Mouse (Mus musculus): ENCODE results near the gene Fry.
A peak's percentile ranks its signal among the peaks of the same experiment; 100 is the strongest.

Fry gene

DNA sequence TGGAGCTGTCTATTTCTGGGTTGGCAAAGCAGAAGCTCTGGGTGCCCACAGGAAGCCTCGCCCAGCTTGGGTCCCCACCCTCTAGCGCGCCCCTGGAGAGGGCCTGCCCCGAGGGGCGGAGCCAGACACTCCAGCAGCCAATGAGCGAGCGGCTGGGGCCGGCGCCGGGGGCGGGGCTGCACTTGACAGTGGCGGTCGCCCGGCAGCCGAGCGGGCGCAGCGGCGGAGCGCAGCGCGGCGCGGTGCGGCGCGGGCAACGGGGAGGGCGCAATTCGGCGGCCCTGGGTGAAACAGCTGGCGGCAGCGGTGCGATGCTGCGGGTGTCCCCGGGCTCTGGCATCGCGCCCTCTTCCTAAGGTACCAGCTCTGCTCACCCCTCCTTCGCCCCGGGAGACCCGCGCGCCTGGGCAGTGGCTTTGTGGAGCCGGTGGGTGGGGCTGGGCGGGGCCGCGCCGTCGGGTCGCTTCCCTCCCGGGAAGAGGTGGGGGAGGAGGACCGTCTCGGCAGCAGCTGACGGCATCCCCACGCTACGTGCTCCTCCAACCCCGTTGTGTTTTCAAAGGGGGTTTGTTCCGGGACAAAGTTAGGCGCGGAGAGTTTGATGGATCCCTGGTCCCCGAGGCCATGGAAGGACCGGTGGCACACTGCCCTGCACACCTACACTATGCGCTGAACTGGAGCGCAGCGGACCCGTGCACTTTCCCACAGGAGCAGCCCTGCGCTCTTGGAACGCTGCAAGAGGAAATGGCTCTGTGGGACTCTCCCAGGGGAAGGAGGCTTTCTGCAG, at the start of gene Fry:
Gene Fry, plus strand, starts transcription at position 191 of the 787 bp plus-strand sequence.
- DNase-seq (ENCODE audit: low read depth, low spot score): peak; percentile 69

DNA sequence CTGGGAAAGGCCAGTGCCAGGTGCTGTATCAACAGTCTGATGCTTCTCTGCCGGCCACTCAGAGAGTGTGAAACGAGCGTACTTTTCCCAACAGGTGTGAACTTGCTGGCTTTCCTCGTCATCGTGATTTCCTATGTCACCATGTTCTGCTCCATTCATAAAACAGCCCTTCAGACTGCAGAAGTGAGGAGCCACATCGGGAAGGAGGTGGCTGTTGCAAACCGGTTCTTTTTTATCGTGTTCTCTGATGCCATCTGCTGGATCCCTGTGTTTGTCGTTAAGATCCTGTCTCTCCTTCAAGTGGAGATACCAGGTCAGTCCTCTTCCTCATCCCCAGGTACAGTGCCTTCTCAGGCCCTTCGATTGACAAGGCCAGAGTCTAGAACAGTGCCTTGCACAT, 48.4 kb upstream of the Fry start:
- DNase-seq (ENCODE audit: low read depth, low spot score): no peak

DNA sequence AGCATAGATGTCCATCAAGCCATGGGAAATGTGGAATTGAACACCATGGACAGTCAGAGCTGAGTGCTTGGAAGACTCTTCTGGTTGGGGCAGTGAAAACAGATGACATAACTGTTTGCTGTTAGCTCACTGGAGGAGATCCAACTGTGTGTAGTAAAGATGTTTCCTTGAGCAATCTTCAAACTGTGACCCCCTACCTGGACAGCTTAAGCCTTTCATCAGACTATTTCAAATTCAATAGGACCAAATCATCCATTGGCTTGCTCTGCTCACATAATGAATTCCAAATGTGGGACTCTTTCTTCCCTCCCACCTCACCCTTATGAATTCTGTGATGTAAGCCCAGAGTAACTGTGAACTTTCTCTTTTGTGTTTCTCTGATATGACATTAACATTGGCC, 46.7 kb upstream of the Fry start:
- DNase-seq (ENCODE audit: low read depth, low spot score): no peak

DNA sequence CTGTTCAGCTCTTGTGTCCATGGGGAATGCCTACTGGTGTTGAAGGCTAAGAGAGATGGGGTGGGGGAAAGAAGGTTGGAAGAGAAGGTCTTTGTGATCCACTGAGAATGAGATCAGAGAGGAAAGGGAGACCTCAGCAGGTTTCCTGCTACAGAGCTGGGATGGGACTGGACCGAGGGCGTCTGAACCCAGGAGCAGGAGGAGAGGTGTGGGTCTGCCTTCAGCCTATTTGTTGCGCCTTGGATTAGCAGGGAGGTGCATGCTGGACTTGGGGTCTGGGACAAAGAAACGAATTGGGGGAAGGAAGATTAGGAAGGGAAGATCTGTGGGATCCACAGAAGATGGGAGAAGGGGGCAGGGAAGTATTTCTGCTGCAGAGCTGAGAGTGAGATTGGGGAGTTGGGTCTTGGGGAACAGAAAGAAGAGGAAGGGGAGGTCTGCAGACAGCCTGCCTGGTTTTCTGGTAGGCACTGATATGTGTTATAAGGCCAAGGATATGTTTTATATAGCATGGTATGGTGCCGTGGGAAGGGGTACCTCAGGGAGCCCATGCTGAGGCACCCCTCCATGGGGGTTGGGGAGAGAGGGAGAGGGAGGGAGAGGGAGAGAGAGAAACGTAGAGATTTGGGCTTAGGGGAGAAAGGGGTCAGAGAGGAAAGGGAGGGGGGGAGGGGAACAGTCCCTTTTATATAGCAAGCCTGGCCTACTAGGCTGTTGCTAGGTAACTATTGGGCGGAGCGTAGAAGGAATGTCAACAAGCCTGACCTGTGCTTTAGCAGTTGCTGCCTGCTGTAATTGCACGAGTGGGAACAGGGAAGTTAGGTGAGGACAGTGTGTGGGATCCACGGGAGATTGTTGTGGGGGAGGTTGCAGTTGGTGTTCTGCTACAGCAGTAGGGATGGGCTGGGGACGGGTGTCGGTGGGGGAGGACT, 38.3 kb upstream of the Fry start:
- no peak for DNase-seq (ENCODE audit: low read depth, low spot score)

DNA sequence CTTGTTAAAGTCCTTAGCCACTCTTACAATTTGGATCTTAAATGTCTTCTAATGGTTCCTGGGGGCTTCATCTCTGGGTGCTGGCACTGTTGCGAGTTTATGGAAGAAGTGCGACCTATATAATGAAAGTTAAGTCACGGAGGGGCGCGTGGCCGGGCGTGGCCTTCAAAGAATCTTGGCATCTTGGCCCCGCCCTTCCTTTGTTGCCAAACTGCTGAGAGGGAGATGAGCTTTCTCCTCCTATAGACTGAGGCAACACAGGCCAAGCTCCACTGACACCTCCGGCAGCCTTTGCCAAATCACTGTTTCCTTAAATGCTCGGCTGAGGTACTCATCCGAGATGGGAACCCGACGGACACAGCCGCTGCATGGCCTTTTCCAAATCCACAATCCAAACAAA, 35.7 kb upstream of the Fry start:
- DNase-seq (ENCODE audit: low read depth, low spot score): no peak

DNA sequence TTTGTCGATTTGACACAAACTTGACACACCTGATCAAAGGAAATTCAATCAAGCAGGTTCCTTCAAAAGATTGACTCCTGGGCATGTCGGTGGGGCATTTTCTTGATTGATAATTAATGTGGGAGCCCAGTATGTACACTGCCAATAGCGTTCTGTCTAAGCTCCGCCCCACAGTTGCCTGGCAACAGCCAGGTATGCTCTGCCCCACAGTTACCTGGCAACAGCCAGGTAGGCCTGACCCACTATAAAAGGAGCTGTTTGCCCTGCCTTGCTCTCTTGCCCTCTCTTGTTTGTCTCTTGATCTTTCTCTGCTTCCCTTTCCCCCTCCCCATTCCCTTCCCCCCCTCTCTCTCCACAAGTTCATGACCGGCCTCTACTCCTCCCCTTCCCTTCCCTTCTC, 35.3 kb upstream of the Fry start:
- no peak for DNase-seq (ENCODE audit: low read depth, low spot score)

DNA sequence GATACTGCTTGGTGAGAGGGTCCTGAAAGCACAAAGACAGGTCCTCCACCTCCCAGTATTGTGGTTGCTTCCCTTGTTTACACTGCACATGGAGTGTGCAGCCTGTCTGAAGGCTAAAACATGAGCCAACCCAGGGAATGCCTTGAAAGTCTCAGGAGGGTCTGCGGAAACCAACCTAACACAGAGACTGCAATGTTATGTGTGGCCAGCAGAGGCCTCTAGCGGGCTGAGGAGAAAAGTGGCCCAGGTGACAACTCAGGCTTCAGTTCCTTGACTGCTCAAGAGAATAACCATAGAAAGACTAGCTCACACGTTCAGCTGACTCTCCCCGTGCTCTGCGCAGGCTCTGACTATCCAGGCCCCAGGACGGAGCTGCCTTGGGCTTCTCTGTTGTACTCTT, 20.8 kb upstream of the Fry start:
- DNase-seq (ENCODE audit: low read depth, low spot score): no peak

DNA sequence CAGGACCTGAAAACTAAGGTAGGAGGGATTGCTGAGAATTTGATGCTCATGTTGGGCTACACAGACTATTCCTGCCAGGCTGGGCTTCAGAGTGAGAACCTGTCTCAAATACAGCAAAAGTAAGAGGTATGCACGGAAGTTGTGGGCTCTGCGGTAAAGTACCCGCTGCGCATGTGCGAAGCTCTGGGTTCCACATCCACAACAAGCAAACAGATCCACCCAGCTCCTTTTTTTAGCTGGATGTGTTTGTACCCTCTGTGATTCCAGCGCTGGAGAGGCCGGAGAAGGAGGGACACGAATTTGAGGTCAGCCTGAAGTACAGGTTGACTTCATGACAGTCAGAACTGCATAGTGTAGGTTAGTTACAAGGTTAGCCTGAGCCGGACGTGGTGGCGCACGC, 19.7 kb upstream of the Fry start:
- no peak for DNase-seq (ENCODE audit: low read depth, low spot score)

DNA sequence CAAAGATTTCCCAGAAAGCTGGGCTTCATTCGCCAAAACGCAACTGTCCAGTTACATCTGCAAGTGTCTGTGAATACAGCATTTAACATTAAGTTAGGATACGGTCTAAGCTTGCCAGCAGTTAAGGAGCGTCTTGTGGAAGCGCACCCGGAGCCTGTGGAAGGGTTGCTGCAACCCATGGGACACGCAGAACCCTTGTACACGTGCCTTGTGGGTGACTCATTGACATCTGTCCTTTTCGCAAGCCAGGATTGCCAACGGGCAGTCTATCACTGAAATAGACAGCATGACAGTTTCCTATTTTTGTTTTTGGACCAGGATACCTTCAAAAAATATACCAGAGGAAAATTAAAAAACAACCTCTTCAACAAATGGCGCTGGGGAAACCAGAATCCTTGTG, 16.7 kb upstream of the Fry start:
- no peak for DNase-seq (ENCODE audit: low read depth, low spot score)

DNA sequence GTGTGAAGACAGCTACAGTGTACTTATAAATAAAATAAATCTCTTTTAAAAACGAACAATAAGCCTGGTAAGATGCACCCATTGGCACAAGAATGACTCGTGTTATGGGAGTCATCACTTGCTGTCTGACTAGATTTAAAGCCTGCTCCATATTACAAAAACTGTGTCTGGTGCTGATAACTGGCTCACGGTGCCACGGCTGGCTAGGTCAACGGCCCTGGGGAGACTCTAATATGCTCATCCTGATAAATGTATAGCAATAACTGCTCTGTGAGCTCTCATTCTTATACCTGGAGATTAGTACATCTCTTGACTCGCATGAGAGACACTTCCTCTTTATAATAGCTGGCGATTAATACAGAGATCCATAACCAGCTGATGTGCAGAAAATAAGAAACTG, 12.1 kb upstream of the Fry start:
- DNase-seq (ENCODE audit: low read depth, low spot score): no peak

DNA sequence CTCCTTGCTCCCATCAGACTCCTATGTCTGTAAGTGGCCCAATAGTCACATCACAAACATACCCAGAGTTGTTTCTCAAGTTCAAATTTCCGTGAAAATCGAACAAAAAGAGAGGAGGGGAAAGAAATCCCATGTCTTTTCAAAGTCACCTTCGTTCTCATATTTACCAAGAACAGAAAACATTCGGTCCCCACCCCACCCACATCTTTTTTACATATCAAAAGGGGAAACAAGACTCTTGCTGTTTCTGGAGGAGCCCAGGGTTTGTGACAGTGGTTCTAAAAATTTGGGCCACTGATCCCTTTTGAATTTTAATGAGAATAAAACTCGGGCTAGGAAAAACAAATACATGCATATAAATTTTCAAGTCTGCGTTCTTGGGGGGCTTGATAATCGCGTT, 7.2 kb upstream of the Fry start:
- no peak for DNase-seq (ENCODE audit: low read depth, low spot score)

DNA sequence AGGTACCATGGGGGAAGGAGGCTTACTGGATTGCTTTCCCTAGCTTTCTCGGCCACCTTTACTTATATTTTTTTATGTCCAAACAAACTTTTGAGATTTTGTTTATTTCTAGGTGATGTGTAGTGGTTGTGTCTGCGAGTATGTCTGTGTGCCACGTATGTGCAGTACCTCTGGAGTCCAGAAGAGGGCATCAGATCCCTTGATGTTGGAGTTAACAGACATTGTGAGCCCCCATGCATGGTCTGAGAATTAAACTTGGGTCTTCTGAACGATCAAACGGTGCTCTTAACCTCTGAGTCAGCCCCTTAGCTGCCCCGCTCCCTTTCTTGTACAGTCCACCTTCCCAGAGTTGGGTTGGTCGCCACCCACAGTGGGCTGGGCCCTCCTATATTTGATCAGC, 4.4 kb upstream of the Fry start:
- no peak for DNase-seq (ENCODE audit: low read depth, low spot score)

DNA sequence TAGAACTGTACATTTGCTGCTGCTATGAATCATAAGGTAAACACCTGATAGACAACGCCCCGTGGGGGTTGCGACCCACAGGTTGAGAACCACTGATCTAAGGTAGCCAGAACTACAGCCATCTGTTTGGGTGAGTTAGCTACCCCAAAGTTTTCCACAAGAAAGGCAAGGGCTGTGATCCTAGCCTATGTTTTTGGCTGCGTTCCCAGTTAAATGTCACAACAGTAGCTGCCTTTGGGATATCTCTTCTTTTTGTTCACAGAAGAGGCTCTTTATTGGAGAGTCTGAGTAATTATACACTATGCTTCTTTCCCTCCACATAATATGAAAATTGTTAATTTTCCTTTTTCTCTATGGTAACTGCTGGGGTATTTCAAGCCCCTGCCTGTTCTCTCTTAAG, 3.7 kb upstream of the Fry start:
- DNase-seq (ENCODE audit: low read depth, low spot score): no peak

DNA sequence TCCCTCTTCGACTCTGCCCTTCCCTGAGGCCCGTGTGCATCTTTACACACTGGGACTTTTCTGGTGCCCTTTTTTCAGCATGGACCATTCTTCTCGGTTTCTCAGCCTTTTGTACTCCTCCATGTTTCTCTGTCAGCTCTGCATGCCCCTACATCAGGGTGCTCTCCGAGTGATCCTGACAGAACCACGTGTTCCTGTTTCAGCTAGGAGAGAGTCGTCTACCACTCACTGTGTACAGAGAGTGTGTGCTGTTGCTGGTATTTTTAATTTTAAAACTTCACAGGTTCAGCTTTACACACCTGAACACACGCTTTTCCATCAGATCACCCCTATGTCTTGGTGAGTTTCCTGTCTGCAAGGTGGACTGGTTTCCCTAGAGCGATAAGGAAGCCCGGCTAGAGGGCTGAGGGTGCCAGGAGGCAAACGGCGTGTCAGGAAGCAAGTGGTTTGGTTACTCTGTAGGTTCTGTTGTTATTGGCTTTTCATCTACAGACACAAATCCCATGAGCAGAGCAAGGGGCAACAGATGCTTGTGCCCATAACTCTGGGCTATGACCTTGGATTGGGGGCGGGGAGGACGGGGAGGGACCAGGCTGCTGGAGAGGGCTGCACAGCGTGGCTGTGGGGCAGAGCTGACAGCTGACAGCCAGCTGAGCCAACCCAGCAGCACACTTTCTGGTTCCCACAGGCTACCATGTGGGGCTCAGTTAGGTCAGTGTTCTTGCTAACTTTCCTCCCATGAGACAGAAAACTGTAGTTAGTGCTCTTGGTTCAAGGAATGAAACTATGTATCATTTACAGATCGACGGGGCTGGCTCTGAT, 3.0 kb upstream of the Fry start:
- no peak for DNase-seq (ENCODE audit: low read depth, low spot score)

DNA sequence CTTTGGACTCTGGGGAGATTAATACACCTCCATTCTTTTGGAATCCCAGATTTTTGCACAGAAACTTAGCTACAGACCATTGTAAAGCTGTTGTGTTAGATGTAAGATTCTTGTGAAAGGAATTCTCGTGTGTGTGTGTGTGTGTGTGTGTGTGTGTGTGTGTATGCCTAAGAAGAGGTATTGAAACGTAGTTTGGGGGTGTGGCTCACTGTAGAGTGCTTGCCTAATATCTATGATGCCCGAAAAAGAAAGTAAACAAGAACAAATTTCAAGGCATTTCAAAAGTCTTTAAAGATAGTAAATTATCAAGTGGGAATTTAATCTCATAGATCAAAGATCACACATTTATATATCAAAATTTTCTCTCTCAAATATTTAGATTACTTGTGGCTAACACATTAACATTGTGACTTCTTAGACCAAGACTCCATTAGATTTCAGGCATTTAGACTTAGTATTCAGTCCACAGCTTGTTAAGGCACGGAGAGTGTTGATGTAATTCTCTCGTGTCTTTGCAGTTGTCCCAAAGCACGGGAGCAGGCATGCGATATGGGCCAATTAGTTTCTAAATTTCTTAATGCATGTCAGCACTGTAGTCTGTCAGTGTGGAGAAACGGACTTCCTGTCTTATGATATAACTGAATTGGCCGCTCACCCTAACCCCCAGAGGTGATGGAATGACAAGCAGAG, 2.1 kb upstream of the Fry start:
- DNase-seq (ENCODE audit: low read depth, low spot score): no peak

DNA sequence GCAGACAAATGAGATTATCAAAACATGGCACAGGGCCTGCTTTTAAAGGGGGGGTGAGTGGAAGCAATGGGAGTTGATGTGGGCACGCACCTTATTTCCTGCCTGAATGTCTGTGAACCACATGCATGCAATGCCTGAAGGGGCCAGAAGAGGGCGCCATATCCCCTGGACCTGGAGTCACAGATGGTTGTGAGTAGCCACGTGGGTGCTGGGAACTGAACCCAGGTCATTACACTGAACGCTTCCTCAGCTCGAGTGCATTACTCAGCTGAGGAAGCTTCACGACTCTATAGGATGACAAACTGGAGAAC, 1.6 kb upstream of the Fry start:
- DNase-seq (ENCODE audit: low read depth, low spot score): no peak

DNA sequence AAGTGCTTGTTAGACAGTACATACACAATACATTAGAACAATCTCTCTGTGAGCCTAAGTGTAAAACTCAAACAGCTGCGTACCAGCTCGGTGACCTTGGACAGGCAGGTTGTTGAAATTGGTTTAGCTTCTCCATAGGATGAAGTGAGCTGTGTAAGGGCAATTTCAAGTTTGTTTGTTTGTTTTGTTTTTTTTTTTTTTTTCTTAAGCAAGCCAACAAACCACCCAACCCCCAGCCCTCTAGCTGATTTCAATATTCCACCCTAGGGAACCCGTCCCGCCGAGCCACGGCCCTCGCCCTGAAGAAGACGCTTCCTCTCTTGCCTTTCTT, 356 bp upstream of the Fry start:
- DNase-seq (ENCODE audit: low read depth, low spot score): no peak

DNA sequence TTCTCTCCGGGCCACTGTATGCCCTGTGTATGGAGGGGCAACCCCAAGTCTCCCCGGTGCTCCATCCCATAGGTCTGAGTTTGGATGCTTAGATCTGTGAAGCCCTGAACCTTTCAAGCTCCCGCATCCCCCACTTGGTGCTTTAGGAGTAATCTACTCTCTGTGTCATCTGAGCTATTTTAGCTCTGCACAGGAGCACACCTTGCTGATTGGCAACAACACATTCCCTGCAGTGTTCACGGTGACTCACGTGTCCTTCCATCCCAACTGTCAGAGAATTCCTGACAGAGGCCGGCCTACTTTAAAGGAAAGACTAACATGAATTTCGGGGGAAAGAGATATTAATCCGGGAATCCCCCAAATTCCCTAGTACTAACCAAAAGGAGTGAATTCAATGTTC, 2.2 kb downstream of the Fry start:
- DNase-seq (ENCODE audit: low read depth, low spot score): no peak

DNA sequence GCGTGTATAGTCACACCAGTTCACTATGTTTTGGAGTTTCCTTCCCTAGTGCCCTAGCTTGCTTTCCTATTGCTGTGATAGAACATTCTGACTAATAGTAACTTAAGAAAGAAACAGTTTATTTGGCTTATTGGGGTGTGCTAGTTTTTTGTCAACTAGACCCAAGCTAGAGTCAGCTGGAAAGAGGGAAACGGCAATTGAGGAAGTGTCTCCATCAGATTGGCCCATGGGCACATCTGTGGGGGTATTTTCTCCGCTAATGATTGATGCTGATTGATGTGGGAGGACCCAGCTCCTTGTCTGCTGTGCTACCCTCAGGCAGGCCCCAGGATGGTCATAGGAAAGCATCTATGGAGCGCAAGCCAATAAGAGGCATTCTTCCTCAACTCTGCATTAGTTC, 3.6 kb downstream of the Fry start:
- no peak for DNase-seq (ENCODE audit: low read depth, low spot score)

DNA sequence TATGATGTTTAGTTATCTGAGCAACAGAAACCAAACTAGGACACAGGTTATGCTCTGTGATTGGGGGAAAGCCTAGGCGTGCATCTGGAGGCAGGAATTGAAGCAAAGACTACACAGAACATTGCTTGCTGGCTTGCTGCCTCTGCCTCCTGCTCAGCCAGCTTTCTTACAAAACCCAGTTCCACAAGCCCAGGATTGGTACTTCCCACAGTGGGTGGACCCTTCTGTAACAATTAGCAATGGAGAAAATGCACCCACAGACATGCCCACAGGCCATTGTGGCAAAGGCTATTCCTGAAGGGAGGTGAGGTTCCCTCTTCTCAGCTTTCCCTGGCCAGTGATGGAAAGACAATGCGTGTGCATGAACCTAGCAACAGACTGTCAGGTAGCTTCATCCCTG, 4.1 kb downstream of the Fry start:
- no peak for DNase-seq (ENCODE audit: low read depth, low spot score)

DNA sequence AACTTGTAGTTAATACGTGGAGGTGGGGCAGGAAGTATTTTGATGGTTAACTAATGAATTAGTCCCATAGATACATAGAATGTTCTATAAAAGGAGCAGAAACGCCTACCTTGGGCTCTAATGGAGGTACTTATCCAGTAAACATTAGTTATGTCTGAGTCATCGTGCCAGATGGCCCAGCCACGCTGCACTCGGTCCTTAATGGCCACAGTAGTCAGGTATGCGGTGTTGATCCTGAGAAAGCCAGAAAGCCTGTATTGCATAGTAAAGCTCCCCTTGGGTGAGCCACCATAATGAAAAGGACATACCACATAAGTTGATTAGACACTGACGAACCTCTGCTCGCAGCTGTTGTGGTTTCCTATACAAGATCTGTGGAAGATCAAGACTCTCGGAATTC, 7.5 kb downstream of the Fry start:
- DNase-seq (ENCODE audit: low read depth, low spot score): no peak

DNA sequence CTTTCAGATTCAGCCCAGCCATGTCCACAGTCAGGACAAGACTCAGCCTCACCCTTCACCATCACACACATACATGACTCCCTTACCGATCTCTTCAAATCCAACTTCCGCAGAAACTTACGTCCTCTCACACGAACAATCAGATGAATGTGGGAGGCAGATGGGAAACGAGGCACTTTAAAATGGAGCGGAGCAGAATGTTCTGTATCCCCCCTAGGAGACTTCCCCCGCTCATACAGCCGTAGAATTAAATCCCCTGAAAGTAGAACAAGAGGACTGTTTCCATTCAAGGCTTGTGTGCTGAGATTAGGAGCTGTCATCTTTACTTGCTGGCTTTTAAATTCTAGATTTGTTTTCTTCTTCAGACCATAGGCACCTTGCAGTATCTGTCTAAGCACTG, 10.0 kb downstream of the Fry start:
- no peak for DNase-seq (ENCODE audit: low read depth, low spot score)

Measured in c-Kit-negative CD71-positive TER-119-positive erythroid progenitor cells, embryonic 14.5 days (primary cell).